Mouse (Mus musculus) urinary bladder, postnatal 14 days (tissue): Measurements from ENCODE around the gene Tspan8.
"Not testable (repeated sequence)": the region's sequence is repeated elsewhere in the genome, so short reads cannot be mapped to it uniquely, and the experiment has no call there.

ENCODE experiments used
- DNase-seq: peaks from one replicate; pipeline ENCODE4 v3.0.0; 2021; ENCODE audit warnings: low spot score

Tspan8 gene

DNA sequence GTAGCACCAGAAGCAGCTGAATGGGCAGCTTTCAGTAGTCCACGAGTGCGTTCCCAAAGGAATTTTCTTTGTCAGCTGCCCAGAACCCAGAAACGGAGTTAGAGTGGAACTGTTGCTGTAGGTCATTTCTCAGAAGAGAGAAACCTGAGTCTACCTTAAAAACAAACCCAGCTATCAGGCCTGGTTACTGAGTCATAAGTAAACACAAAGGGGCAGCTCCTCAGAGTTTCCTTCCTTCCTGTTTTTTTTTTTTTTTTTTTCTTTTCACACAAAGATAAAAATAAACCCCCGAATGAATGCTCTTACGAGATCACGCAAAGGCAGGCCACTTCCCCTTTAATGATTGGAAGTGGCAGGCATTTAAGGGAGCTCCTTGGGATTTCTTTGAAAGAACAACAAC, at the start of gene Tspan8:
Gene Tspan8 (plus strand): TSS at position 322 of the 400 bp plus-strand sequence.
- DNase-seq: no peak

DNA sequence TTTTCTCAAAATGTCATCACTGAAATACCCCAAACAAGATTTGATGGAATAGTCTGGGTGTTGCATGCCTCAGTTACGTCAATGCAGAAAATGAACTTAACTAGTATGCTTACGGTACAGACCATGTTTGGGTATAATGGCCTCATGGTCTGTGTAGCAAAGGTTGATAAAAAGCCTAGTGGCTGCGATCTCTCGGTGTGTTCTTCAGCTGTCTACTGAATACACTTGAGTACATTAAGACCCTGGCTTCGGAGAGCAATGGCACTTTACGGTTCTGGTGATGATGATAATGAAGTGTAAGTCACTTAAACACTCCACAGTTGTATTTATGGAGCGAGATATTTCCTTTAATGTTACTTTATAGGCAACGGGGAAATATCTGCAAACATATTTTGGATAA, 46.6 kb upstream of the Tspan8 start:
- DNase-seq: no peak

DNA sequence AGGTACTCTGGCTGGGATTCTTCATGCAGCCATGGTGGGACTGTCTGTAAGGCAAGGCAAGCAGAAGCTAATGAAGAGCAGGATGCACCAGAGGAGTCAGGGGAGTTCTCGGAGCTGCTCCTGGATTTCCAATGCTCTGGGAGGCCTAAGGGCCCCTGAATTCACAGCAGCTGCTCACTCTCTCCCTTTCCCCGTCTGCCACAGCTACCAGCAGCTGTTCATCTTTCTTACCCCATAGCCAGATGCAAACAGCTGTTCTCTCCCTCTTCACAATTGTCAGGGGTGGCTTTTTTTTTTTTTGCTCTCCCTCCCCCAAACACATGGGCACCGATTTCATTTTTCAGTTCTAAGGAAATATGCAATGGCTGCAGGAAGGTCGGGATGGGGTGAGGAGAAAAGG, 42.2 kb upstream of the Tspan8 start:
- DNase-seq: no peak

- peak; percentile 7 for DNase-seq
These were observed 40.4 kb upstream of the Tspan8 start for GRCm38 (mm10) chr10:115775945-115776905.

DNA sequence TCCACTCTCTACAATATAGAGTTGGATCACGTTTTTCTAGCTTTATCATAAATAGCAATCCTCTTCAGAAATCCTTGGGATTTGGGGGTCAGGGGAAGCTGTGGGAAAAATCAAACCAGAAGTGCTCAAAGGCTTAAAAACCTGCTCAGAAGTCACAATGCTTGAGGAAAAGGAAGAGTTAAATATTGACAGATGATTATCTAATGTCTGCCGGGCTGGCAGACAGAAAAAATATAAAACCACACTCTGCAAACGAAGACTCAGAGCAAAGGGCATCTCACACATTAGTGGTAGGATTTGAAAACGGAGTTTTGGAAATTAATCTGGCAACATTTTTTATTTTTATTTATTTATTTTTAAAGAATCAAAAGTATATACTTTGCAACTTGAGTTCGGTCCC, 39.3 kb upstream of the Tspan8 start:
- DNase-seq: no peak

GRCm38 (mm10) chr10:115778624-115779023, 38.0 kb upstream of the Tspan8 start:
- DNase-seq: peak; percentile 36

DNA sequence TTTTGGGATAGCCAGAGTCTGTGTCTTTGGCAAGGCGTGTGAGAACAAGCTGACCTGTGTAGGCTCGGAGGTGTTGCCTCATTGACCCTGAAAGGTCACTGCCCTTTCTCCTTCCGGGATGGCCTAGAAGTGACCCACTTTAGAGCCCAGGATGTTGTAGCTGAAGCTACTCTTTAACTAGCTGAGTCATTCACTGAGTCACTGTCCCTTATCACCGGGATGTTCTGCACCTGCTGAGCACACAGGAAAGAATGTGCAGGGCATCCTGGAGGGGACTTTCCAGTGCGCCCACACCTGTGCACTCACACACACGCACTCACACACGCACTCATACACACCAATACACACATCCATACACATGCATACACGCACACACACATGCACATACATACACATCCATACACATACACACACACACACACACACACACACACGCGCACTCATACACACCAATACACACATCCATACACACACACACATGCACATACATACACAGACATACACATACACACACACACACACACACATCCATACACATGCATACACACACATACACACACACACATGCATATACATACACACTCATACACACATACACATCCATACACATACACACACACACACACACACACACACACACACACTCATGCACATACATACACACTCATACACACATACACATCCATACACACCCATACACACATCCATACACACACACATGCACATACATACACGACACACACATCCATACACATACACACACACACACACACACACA, 36.2 kb upstream of the Tspan8 start:
- DNase-seq: no peak

- no peak for DNase-seq
These were observed 33.4 kb upstream of the Tspan8 start for GRCm38 (mm10) chr10:115783232-115783631.

- no peak for DNase-seq
These were observed 25.8 kb upstream of the Tspan8 start for GRCm38 (mm10) chr10:115790788-115791187.

- no peak for DNase-seq
These were observed 20.4 kb upstream of the Tspan8 start for GRCm38 (mm10) chr10:115796072-115796788.

GRCm38 (mm10) chr10:115801464-115801863, 15.2 kb upstream of the Tspan8 start:
- no peak for DNase-seq

DNA sequence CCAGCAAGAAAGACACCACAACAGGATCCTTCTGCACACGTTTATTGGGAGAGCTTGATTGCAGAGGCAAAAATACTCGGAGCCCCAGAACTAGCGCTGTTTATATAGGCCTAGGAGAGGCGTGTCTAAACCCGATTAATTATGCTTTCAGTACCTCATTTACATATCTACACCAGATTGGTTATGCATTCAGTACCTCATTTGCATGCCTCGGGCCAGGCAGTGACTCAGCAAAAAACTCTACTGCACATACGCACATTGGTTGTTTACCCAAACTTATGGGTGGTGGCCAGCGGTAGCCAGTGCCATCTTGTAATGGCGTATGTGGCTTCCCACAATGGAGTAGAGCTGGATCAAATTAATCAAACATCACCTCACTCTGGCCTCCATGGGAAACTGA, 13.6 kb upstream of the Tspan8 start:
- DNase-seq: not testable (repeated sequence)

GRCm38 (mm10) chr10:115803765-115804164, 12.9 kb upstream of the Tspan8 start:
- DNase-seq: no peak

DNA sequence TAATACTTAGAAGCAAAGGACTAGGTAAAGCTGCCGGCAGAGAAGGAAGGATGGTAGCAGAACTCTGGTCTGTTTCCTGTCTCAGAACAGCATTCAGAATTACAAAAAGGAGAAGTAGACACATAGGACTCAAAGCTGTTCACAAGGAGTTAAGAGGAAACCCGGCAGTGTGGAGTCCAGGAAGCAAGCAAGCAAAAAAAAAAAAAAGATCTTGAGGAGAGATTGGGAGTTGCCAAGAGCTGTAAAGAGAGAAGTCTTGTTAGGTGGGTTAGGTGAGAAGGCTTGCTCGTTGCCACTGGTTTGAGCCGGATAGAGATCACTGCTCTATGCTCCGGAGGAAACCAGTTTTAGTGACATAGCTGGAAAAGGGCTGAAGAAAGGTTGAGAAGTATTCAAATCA, 10.6 kb upstream of the Tspan8 start:
- DNase-seq: peak; percentile 10

DNA sequence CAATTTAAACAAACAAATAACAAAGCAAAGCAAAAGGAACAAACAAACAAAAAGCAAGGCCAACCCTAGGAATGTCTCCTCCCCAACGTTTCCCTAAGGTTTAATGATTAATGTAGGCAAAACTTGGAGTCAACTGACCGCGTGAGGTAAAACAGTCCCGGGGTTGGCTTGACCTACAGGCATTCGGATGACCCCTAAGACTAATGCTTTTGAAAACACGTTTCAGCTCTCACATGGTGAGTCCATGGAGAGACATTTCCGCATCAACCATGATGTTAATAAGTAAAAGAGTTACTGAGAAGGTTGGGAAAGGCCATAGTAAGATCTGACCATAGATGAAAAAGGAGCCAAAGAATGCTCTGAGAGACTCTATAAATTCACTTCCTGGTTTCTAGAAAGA, 7.5 kb upstream of the Tspan8 start:
- DNase-seq: no peak

DNA sequence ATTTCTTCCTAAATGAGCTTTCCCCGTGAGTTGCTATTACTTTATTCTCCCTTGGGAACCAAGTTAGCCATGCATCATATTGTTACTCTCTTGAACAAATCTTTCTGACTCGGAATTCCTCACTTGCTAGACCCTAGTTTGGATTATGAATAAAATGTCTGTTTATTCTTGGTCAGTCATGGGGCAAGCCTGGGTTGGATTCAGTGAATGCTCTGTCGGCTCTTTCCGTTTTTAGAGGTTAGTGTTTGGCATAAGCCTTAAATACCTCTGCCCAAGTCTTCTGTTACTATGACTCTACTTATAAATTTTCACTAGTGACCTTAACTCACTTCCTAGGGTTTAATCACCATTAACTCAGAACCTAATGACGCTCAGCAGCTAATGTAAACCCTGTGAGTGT, 5.1 kb upstream of the Tspan8 start:
- no peak for DNase-seq

- no peak for DNase-seq
These were observed 1.8 kb upstream of the Tspan8 start for GRCm38 (mm10) chr10:115814878-115815277.

GRCm38 (mm10) chr10:115817056-115817724, 558 bp downstream of the Tspan8 start:
- DNase-seq: peak; percentile 66

GRCm38 (mm10) chr10:115825289-115825688, 8.7 kb downstream of the Tspan8 start:
- DNase-seq: no peak

DNA sequence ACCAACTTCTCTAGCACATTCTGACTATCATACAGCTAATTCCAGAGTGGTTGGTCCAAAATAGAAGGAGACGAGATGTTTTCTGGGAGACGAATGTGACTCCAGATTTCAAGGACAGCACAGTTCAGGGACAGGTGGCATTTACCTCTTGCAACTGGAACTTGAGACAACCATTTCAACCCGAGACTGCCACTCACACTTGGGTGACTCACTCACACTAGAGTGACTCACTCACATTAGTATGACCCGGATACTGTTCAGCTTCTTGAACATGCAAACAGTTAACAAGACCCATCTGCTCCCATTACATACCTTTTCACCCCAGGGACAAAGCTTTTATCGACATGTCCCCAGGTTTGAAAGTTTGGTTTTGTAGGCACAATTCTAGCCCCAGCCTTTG, 12.2 kb downstream of the Tspan8 start:
- DNase-seq: no peak

- no peak for DNase-seq
These were observed 13.1 kb downstream of the Tspan8 start for GRCm38 (mm10) chr10:115829696-115830095.

DNA sequence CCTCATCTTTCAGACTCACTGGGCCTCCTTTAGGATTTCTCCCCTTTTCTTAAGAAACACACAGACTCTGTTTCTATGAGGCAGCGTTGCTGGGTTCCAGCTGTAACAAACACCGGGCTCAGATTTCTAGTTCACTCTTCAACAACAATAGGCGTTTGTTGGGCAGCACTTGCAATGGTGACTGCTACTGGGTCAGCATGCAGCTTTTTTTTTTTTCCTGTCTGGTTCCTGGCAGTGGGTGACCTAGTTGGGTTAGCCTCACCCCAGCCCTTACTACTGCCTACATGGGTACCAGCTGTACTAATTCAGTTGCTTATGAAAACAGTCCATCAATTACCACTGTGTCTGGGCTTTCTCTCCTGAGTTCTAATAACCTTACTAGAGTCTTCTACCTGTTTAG, 14.1 kb downstream of the Tspan8 start:
- no peak for DNase-seq
